Mouse (Mus musculus) MEL (cell line): ENCODE measurements at regions not wholly inside any gene's neighbourhood (a gene's known extent, or its start where the extent isn't known, plus 50 kb on each side); places are given as distances from the start of the nearest gene placed in this dataset.

Source experiments
- DNase-seq: peaks from one replicate; pipeline ENCODE4 v3.0.0; 2011; ENCODE audit warnings: low read depth, low spot score
- H3K27ac ChIP-seq: 2 replicates; pipeline ENCODE4 v1.5.1; 2012; ENCODE audit warnings: low read depth, mild to moderate bottlenecking, control low read depth, low read length, moderate library complexity; ENCODE audit not compliant: control insufficient read depth
- H3K27me3 ChIP-seq, 2 experiments: fragments of 150-350 bp in 1 of 2; sonication (generic) in 1 of 2; 2 replicates each; pipeline ENCODE4 v1.6.1; 2012; ENCODE audit warnings: low read length in 2 of 2, mild to moderate bottlenecking in 2 of 2, improper control_type of control experiment in 1 of 2, moderate library complexity in 1 of 2; ENCODE audit not compliant: insufficient read depth in 2 of 2, control insufficient read depth in 1 of 2
- H3K36me3 ChIP-seq, 2 experiments: 2 replicates each; pipeline ENCODE4 v1.6.1; 2012 to 2014; ENCODE audit warnings: low read length in 2 of 2, improper control_type of control experiment in 1 of 2, inconsistent platforms in 1 of 2, mild to moderate bottlenecking in 1 of 2; ENCODE audit not compliant: insufficient read depth in 2 of 2, control insufficient read depth in 1 of 2
- H3K4me1 ChIP-seq, 2 experiments: fragments of 150-350 bp in 1 of 2; sonication (generic) in 1 of 2; 2 replicates each; pipeline ENCODE4 v1.6.1; 2012; ENCODE audit warnings: low read length in 2 of 2, improper control_type of control experiment in 1 of 2, mild to moderate bottlenecking in 1 of 2; ENCODE audit not compliant: insufficient read depth in 2 of 2, control insufficient read depth in 1 of 2
- H3K4me3 ChIP-seq, 2 experiments: fragments of 150-350 bp in 1 of 2; sonication (generic) in 1 of 2; 2 replicates each; pipeline ENCODE4 v1.5.1; 2012; ENCODE audit warnings: low read depth in 2 of 2, low read length in 2 of 2, mild to moderate bottlenecking in 2 of 2, moderate library complexity in 2 of 2, control low read depth in 1 of 2, improper control_type of control experiment in 1 of 2; ENCODE audit not compliant: control insufficient read depth in 1 of 2, insufficient read depth in 1 of 2
- H3K79me2 ChIP-seq: 2 replicates; pipeline ENCODE4 v1.6.1; 2012; ENCODE audit warnings: mild to moderate bottlenecking, low read length, moderate library complexity; ENCODE audit not compliant: control insufficient read depth, poor library complexity, insufficient read depth
- H3K9ac ChIP-seq: 2 replicates; pipeline ENCODE4 v1.6.1; 2012; ENCODE audit warnings: low read depth, mild to moderate bottlenecking, control low read depth, low read length, moderate library complexity; ENCODE audit not compliant: control insufficient read depth, poor library complexity, severe bottlenecking
- H3K9me3 ChIP-seq: fragments of 150-350 bp; sonication (generic); replicated peaks from 2 replicates; pipeline ENCODE4 v1.6.1; 2012; ENCODE audit warnings: mild to moderate bottlenecking, low read length, improper control_type of control experiment, moderate library complexity; ENCODE audit not compliant: insufficient read depth
- BHLHE40 ChIP-seq: IDR thresholded peaks from 2 replicates; pipeline ENCODE4 v1.6.1; 2012; ENCODE audit warnings: low read depth, mild to moderate bottlenecking, inconsistent platforms, low read length, improper control_type of control experiment, borderline replicate concordance
- CHD1 ChIP-seq: IDR thresholded peaks from 2 replicates; pipeline ENCODE4 v1.6.1; 2012; ENCODE audit warnings: low read depth, mild to moderate bottlenecking, inconsistent platforms, low read length, improper control_type of control experiment
- CTCF ChIP-seq, 3 experiments: IDR thresholded peaks in 2 of 3; conservative IDR thresholded peaks in 1 of 3; 2 replicates each; pipeline ENCODE4 v1.5.1; 2011 to 2012; ENCODE audit warnings: low read length in 3 of 3, low read depth in 2 of 3, mild to moderate bottlenecking in 2 of 3, improper control_type of control experiment in 1 of 3, inconsistent platforms in 1 of 3, mixed read lengths in 1 of 3, moderate library complexity in 1 of 3; ENCODE audit not compliant: control insufficient read depth in 1 of 3, insufficient read depth in 1 of 3, poor library complexity in 1 of 3, severe bottlenecking in 1 of 3
- E2F4 ChIP-seq: IDR thresholded peaks from 2 replicates; pipeline ENCODE4 v1.6.1; 2011; ENCODE audit warnings: low read depth, low read length, improper control_type of control experiment, borderline replicate concordance
- JUND ChIP-seq: IDR thresholded peaks from 2 replicates; pipeline ENCODE4 v1.6.1; 2011; ENCODE audit warnings: low read depth, mild to moderate bottlenecking, improper control_type of control experiment, low read length
- KAT2A ChIP-seq: conservative IDR thresholded peaks from 2 replicates; pipeline ENCODE4 v1.6.1; 2012; ENCODE audit warnings: low read depth, low read length, improper control_type of control experiment, inconsistent platforms
- MAFK ChIP-seq: IDR thresholded peaks from 2 replicates; pipeline ENCODE4 v1.6.1; 2011; ENCODE audit warnings: low read depth, mild to moderate bottlenecking, low read length, improper control_type of control experiment, borderline replicate concordance
- MXI1 ChIP-seq: IDR thresholded peaks from 2 replicates; pipeline ENCODE4 v1.6.1; 2011; ENCODE audit warnings: mild to moderate bottlenecking, low read depth, low read length, improper control_type of control experiment
- MYB ChIP-seq: IDR thresholded peaks from 2 replicates; pipeline ENCODE4 v1.6.1; 2011; ENCODE audit warnings: mild to moderate bottlenecking, low read depth, low read length, improper control_type of control experiment
- NELFE ChIP-seq: IDR thresholded peaks from 2 replicates; pipeline ENCODE4 v1.6.1; 2011; ENCODE audit warnings: low read depth, low read length, improper control_type of control experiment
- POLR2A ChIP-seq, 2 experiments: IDR thresholded peaks; 2 replicates each; pipeline ENCODE4 v1.6.1; 2011 to 2012; ENCODE audit warnings: low read length in 2 of 2, mild to moderate bottlenecking in 2 of 2, control low read depth in 1 of 2, improper control_type of control experiment in 1 of 2, low read depth in 1 of 2, moderate library complexity in 1 of 2; ENCODE audit not compliant: control insufficient read depth in 1 of 2, insufficient read depth in 1 of 2, poor library complexity in 1 of 2
- SIN3A ChIP-seq: IDR thresholded peaks from 2 replicates; pipeline ENCODE4 v1.6.1; 2012; ENCODE audit warnings: low read length, improper control_type of control experiment, inconsistent platforms
- SMC3 ChIP-seq: IDR thresholded peaks from 2 replicates; pipeline ENCODE4 v1.6.1; 2011; ENCODE audit warnings: low read depth, low read length, improper control_type of control experiment
- TAL1 ChIP-seq: IDR thresholded peaks from 2 replicates; pipeline ENCODE4 v1.6.1; 2012; ENCODE audit warnings: mild to moderate bottlenecking, inconsistent platforms, low read length, moderate library complexity, mixed read lengths
- TBP ChIP-seq: IDR thresholded peaks from 2 replicates; pipeline ENCODE4 v1.8.0; 2011; ENCODE audit warnings: low read depth, low read length, improper control_type of control experiment
- UBTF ChIP-seq: IDR thresholded peaks from 2 replicates; pipeline ENCODE4 v1.6.1; 2012; ENCODE audit warnings: low read depth, mild to moderate bottlenecking, inconsistent platforms, low read length, improper control_type of control experiment, moderate library complexity, borderline replicate concordance; ENCODE audit not compliant: insufficient read depth
- USF2 ChIP-seq, 2 experiments: IDR thresholded peaks; 2 replicates each; pipeline ENCODE4 v1.6.1; 2011 to 2012; ENCODE audit warnings: improper control_type of control experiment in 2 of 2, low read length in 2 of 2, borderline replicate concordance in 1 of 2, inconsistent platforms in 1 of 2, low read depth in 1 of 2, mild to moderate bottlenecking in 1 of 2; ENCODE audit not compliant: insufficient read depth in 1 of 2
- ZKSCAN1 ChIP-seq: IDR thresholded peaks from 2 replicates; pipeline ENCODE4 v1.6.1; 2012; ENCODE audit warnings: low read depth, mild to moderate bottlenecking, inconsistent platforms, low read length, improper control_type of control experiment, moderate library complexity
- ZMIZ1 ChIP-seq: IDR thresholded peaks from 2 replicates; pipeline ENCODE4 v1.6.1; 2012; ENCODE audit warnings: low read depth, mild to moderate bottlenecking, inconsistent platforms, low read length, improper control_type of control experiment, moderate library complexity
- ZNF384 ChIP-seq: IDR thresholded peaks from 2 replicates; pipeline ENCODE4 v1.6.1; 2012; ENCODE audit warnings: low read depth, mild to moderate bottlenecking, inconsistent platforms, low read length, improper control_type of control experiment

DNA sequence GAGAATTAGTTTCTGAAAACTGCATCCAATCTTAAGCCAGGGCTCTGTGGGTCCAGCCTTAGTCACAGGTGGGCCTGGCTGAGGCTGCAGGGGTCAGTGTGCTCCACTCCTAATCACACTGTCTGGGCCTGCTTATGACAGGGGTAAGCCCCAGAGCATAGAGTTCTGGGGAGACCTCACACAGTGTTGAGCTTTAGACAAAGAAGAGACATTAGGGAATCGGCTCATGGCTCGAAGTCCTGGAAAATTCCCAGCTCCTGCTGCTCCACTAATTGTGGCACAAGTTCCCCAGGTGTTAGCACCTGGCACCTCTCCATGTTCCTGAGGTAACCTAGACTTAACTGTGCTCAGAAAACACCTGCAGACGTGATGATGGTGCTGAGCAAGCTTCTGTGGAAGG, 115.8 kb downstream of the Thbs2 start:
- H3K9ac ChIP-seq, result no peak overlapping the region

GRCm38 (mm10) chr17:14576159-14576558, 117.9 kb downstream of the Thbs2 start:
- no peaks in the 10 kb centered on the region for H3K4me1 ChIP-seq
- TF ChIP-seq SIN3A (no peak), KAT2A (no peak), MAFK (no peak), MXI1 (no peak), TBP (no peak), MYB (no peak), SMC3 (no peak), CTCF (IDR thresholded peaks at IDR 0.05 in 2 of 3, conservative IDR thresholded peaks at IDR 0.05 in 1 of 3; ENCODE audit: control insufficient read depth in 1 of 3, insufficient read depth in 1 of 3, low read depth in 2 of 3, low read length in 3 of 3, poor library complexity in 1 of 3, severe bottlenecking in 1 of 3) (no peak), ZMIZ1 (no peak)
- TF ChIP-seq, all 39 proteins: peak for 0
- no peaks in the 10 kb centered on the region for H3K27me3 ChIP-seq
- H3K4me3 ChIP-seq, result no peak overlapping the region
- no peak overlapping the region for H3K9ac ChIP-seq
- no peaks in the 10 kb centered on the region for H3K9me3 ChIP-seq
- no peak overlapping the region for H3K27ac ChIP-seq
- no peaks in the 10 kb centered on the region for H3K79me2 ChIP-seq
- DNase-seq, result no peak
- no peaks in the 10 kb centered on the region for H3K36me3 ChIP-seq

More for the DNA sequence above, 115.8 kb downstream of the Thbs2 start:
- no peak for DNase-seq
- no peaks in the 10 kb centered on the region for H3K79me2 ChIP-seq
- no peak overlapping the region for H3K27ac ChIP-seq
- no peaks in the 10 kb centered on the region for H3K4me1 ChIP-seq
- TF ChIP-seq UBTF (no peak), BHLHE40 (no peak), MAFK (no peak), POLR2A (IDR thresholded peaks at IDR 0.05; ENCODE audit: control insufficient read depth in 1 of 2, insufficient read depth in 1 of 2, low read depth in 1 of 2, low read length in 2 of 2, poor library complexity in 1 of 2) (no peak), CHD1 (no peak), ZMIZ1 (no peak), ZKSCAN1 (no peak), TBP (no peak), JUND (no peak), NELFE (no peak), USF2 (IDR thresholded peaks at IDR 0.05; ENCODE audit: borderline replicate concordance in 1 of 2, insufficient read depth in 1 of 2, low read depth in 1 of 2, low read length in 2 of 2) (no peak), ZNF384 (no peak), TAL1 (no peak), E2F4 (no peak)
- no peaks in the 10 kb centered on the region for H3K9me3 ChIP-seq
- H3K27me3 ChIP-seq, result no peaks in the 10 kb centered on the region
- H3K4me3 ChIP-seq, result no peak overlapping the region
- H3K36me3 ChIP-seq, result no peaks in the 10 kb centered on the region
